Mouse (Mus musculus) pancreas, adult 10 weeks (tissue): Measurements from ENCODE around the gene Pde8b. TPM values are rescaled to one million over a fixed set of nuclear protein-coding genes. Genes with fewer than 3 reads are reported as not detected.

ENCODE experiments used
- polyA plus RNA-seq: library from polyadenylated mRNA; stranded (reverse); fragments of 350-450 nt; fragmentation: Illumina TruSeq; extraction: RNeasy Lipid Tissue Mini Kit (QIAGEN cat#74804); gene quantifications from one replicate; pipeline ENCODE4 v1.2.3, GENCODE M21; 2015; ENCODE audit warnings: low read depth, low replicate concordance; ENCODE audit not compliant: insufficient read depth

Pde8b gene
- 1.2 TPM for polyA plus RNA-seq

GRCm38 (mm10) chr13:95249511-95250456, at the start of gene Pde8b:
Gene Pde8b, minus strand, starts transcription at chr13:95250336.

GRCm38 (mm10) chr13:94976219-94977186, 273.6 kb downstream of the Pde8b start, which contains the start of gene Wdr41:
Gene Wdr41, plus strand, starts transcription at chr13:94976344.

Other genes starting within 250 kb of the Pde8b start
- gene Zbed3, start 73.3 kb upstream of the Pde8b start, polyA plus RNA-seq = 6.2 TPM
- gene Aggf1, start 125.0 kb upstream of the Pde8b start, polyA plus RNA-seq = 6.5 TPM
- not detected for gene Crhbp, start 194.6 kb upstream of the Pde8b start, polyA plus RNA-seq
- gene S100z, start 228.4 kb upstream of the Pde8b start, polyA plus RNA-seq = not detected